Mouse (Mus musculus): ENCODE data around the gene Map4k3. TPM values are rescaled to one million over a fixed set of nuclear protein-coding genes. Genes with fewer than 3 reads are reported as not detected.
"Not testable (repeated sequence)": the region's sequence is repeated elsewhere in the genome, so short reads cannot be mapped to it uniquely, and the experiment has no call there.

Gene Map4k3
- 8.6 and 24.6 TPM in 2 replicates for total RNA-seq (2014; fragmentation: Nextera tagmentation)
- 4.0 and 6.1 TPM in 2 replicates for total RNA-seq (2017)

DNA sequence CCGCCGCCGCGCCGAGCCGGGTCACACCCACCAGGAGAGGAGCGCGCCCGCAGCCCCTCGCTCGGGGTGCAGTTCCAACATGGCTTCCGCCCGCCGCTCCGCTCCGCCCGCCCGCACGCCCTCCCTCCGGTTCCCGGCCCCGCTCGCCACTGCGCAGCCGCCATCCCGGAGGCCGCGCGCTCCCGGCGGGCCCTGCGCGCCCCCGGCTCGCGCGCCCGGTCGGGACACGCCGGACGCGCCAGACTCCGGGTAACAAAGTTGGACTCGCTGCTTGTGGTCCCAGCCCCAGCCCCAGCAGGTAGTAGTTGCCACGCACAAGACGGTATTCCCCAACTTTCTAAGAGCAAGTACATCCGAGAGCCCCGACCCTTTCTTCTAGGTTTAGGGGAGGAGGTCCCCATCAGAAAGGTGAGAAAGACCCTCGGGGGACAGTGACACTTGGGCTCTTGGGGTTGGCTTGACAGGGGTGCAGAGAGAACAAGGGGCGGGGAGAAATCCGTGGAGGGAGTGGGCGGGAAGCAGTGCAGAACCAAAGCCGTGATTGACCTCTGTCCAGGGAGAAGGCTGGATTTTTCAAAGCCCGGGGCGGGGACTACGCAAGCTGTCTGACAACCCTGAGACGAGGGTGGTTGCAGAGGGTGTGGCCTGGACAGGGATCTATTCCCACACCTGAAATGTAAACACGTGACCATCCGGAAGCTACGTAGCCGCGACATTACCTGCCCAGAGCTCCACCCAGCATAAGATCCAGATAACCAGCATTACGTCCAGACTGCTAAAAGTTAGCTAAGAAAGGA is at the start of gene Map4k3:
Gene Map4k3, minus strand, starts transcription at position 424 of the 797 bp plus-strand sequence.
- peak; percentile 72 for ATAC-seq (replicated peaks; ENCODE audit: poor library complexity, severe bottlenecking)

DNA sequence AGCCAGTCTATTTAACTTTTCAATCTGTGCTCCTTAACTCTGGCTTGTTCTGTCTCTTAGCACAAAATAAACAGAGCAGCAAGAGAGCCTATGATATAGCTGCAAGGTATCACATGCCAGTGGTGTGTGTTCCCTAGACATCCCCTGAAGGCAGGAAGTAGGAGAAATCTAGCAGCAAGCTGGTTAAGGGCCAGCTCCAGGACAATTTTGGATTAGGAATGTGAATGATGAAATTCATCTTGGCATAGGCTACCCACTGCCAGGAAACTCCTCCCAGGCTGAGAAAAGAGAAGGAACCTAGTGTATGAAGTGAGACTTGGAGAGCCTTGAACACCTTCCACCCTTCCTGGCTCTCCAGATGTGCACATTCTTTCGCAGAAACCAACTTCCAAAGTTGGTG is 49.3 kb upstream of the Map4k3 start:
- ATAC-seq (replicated peaks; ENCODE audit: poor library complexity, severe bottlenecking), result no peak

DNA sequence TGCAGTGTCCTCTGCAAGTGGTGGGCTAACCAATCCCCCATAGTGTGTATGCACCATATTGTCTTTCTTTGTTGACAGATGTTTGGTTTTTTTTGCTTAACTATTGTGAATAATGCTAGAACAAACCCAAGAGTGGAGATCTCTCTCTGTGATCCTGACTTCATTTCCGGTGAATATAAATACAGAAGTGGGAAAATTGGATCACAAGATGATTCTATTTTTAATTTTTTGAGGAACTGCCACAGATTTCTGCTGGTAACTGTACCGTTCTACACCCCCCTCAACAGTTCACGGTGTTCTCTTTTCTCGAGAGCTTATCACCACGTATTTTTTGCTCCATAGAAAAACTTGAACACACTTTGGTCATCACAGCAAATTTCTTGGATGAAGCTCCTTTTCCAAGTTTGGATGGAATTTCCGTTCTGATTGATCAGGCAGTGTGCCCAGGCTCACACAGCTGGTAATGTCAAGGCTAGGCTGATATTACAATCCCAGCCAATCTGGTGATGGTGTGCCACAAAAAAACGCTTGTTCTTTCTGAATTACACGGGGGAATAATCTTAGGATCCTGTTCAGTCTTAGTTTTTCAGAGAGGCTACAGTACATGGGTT is 47.0 kb upstream of the Map4k3 start:
- peak; percentile 58 for ATAC-seq (replicated peaks; ENCODE audit: poor library complexity, severe bottlenecking)

DNA sequence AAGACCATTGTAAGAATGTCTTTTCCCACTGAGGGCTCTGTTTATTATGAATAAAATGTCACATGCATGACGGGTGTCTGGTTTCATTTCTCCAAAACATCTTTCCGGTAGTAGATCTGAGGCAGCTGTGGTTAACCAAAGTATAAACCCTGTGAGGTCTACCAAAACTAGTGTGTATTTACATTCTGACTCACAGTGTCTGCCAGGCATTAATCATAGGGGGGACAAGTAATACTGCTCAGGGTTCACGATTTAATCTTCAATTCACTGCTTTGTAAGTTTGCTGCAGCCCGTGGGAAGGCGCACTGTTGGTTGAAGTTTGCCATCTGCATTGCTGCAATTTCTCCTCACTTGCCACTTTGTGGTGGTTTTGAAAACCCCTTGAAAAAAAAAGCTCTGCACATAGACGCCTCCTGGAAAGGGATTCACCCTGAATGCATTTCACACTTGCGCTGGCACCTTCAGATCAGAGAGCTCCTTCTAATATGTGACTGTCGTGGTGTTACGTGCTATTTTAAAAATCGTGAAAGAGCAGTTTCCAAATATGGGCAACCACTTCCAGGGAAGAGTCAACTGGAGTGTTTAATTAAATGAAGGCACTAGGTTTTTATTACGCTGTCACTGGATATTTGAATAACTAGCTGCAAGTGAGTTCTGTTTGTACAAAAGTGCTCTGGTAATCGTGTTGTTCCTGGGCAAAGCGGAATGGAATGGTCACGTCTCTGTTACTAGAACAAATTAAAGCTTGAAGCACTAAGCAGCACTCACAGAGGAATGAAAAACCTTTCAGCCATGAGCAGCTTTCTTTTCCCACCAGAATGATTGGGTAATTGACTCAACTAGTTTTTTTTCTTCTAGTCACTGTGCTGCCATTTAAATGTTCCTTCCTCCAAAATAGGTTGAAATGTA is 44.5 kb upstream of the Map4k3 start:
- ATAC-seq (replicated peaks; ENCODE audit: poor library complexity, severe bottlenecking), result peak; percentile 91

DNA sequence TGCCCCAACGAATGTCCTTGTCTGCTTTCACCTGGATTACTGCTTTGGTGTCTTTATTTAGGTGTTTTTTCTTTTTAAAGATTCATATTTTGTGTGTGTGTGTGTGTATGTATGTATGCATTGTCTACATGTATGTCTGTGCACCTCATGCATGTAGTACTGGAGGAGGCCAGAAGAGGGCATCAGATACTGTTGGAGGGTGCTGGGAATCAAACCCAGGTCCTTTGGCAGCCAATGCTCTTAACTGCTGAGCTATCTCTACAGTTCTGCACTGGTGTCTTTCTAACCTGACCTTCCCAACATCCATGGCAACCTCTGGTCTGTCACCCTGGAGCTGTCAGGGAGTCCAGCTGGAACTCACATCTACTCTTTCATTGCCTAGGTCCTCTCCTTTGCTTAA is 41.8 kb upstream of the Map4k3 start:
- no peak for ATAC-seq (replicated peaks; ENCODE audit: poor library complexity, severe bottlenecking)

DNA sequence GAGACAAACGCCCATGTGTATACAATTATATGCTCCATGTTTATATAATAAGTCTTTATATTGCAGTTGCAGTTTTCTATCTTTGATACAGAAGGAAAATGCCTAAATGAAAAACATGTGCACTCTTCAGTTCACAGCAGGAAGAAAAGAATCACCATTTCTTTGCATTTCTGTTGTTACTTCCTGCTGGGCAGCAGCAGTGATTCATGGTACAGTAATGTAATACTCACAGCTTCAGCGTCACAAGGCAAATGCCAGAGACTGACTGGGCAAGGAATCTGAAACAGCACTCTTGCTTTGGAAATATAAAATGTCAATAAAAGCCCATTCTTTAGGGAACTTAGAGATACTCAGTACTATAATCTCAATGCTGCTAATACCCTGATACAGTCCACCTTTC is 36.9 kb upstream of the Map4k3 start:
- ATAC-seq (replicated peaks; ENCODE audit: poor library complexity, severe bottlenecking), result no peak

DNA sequence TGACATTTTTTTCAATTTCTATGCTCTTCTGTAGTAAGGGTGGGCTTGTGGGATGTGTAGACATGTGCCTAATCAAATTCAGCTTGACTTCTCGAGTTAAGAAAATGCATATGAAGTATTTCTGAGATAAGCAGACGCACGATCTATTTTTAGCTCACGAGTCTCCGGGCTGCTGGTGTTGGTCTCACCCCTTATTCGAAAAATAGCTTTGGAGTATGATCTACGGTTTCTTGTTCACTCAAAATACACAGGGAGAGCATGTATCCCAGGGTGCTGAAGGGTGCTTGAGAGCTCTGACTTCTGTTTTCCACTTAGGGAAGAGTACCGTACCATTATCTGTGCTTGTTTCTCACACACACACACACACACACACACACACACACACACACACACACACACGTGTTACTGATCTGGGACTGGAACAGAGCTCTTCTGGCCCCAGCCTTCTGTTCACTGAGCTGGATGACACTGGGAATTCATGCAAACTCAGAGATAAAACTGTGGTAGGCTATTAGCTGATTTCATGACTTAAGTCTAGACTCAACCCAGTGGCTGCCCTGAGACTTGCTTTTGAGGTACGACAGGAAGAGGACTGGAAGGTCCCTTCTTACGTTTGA is 34.9 kb upstream of the Map4k3 start:
- no peak for ATAC-seq (replicated peaks; ENCODE audit: poor library complexity, severe bottlenecking)

DNA sequence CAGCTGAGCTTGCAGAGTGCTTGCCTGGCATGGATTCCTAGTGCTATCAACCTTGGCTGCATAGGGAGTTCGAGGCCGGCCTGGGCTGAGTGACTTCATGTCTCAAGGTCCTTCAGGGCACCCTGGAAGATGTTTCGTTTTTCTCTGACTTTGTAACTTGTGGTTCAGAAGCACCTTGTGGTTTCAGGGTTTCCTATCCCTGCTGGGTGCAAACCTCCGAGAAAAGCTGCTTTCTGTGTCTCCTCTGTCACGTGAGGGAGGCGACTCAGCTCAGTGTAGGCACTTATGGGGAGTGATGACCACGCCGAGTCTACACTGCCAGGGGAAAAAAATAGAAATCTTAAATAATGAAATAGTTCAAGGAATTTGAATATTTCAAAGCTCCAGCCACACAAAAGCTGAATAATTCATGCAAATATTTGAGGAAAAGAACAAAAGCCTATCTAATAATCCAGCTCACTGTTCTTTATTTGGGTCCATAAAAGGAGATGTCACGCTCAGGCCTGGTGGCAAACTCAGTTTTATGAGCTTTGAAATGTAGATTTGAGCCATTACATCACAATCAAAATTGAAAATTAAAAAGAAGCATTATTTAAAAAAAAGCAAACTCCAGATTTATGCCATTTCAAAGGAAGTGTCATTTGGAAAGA is 34.2 kb upstream of the Map4k3 start:
- peak; percentile 61 for ATAC-seq (replicated peaks; ENCODE audit: poor library complexity, severe bottlenecking)

DNA sequence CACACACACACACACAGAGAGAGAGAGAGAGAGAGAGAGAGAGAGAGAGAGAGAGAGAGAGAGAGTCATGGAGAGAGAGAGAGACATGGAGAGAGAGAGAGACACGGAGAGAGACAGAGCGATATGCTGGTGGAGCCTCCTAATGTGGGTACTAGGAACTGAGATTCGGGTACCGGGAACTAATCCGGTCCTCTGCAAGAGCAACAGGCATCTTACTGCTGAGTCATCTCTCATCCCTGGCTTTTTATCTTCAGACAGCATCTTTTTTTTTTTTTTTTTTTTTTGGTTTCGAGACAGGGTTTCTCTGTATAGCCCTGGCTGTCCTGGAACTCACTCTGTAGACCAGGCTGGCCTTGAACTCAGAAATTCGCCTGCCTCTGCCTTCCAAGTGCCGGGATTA is 32.9 kb upstream of the Map4k3 start:
- not testable (repeated sequence) for ATAC-seq (replicated peaks; ENCODE audit: poor library complexity, severe bottlenecking)

DNA sequence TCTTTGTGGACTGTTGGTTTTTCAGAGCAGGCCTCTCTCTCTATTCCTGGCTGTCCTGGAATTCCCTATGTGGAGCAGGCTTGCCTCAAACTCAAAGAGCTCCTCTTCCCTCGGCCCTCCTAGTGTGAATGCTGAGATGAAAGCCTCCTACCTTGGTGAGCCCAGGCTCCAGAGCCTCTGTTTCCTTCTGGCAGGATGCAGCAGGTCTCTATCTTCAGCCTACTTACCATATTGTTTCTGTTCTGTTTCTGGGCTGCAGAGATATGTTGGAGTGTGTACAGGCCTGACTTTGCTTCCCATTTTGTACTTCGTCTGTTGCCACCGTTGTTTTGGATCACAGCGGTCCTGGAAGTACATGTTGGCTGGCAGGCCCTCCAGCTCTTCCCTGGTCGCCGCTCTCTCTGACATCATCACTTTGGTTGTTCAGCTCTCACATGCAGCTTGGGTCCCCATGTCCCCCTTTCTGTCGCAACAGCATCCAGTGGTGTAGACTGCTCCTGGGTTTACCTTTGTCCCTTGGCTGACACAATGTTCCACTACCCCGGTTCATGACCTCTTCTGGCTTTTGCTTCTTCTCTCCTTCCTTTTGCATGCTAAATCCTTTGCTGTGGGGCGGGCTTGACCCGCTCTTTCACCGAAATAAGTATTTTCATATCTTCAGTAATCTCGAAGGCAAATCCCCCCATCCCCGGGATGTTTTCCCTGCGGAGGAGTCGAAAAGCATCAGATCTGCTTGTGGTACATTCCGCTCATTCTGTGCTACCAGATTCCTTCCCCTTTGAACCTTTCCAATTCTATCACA is 32.3 kb upstream of the Map4k3 start:
- no peak for ATAC-seq (replicated peaks; ENCODE audit: poor library complexity, severe bottlenecking)

DNA sequence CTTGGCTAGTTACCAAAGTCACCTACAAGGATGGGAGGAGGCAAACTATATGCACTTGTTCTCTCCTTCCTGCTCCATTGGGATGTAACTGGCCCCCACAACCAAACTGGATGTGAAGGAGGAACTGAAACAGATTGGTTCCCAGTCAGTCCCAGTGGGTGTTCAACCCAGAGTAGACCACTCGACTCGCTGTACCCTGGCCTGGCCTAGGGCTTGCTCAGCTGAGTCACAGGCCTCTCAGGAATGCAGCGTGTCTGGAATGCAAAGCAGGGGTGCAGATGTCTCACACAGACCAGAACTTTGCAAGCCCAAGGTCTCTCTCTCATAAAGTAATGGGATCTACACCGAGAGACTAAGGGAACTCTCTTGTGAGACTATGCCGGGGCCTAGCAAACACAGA is 27.8 kb upstream of the Map4k3 start:
- peak; percentile 61 for ATAC-seq (replicated peaks; ENCODE audit: poor library complexity, severe bottlenecking)

DNA sequence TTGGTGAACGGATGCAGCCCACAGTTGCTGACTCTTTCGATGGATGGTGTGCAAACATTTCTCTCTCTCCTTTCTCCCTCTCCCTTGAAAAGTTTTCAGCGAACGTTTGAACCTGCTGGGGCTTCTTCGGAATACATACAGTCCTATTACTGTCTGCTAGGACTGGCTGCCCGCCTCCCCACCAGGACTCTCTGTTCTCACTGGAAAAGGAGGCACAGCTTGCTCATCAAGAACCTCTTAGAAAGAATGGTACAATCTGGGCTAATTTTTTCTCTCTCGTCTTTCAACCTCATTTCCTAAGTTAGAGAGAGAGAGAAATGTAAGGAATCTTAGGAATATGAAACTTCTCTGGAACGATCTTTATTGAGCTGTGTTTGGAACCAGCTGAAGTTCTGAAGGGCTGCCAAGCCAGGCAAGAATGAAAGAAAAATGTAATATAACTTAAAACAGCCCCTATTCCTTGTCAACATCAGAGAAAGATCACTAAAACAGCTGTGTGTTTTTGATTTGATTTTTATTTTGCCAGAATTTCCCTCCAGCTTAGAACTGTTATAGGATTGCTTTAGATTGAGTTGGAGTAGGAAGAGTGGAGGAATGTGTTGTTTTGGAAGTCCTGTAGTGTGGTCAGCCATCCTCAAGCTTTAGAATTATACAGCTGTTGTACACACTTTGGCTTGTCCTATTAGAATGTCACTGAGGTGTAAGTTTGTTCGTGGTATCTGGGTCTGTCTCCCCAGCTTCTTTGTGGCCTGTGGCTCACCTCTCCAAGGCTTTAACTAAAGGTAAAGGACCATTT is 27.0 kb upstream of the Map4k3 start:
- ATAC-seq (replicated peaks; ENCODE audit: poor library complexity, severe bottlenecking), result no peak

DNA sequence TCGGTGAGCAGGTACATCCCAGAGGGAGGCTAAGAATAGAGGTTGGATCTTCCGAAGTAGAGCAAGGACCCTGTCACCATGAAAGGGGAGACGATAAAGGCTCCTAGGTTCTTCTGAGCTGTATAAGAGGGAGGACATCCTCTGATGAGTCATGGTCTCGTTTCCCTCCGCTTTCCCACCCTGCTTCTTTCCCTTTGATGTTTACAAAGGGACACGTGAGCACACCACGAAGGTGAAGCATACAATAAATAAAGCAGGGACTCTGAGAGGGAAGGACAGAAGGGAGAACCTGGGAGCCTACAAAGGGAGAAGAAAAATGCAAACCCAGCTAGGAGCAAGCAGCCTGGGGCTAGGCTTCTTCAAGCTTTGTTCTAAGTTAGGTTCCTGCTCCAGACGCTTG is 26.3 kb upstream of the Map4k3 start:
- ATAC-seq (replicated peaks; ENCODE audit: poor library complexity, severe bottlenecking), result no peak

DNA sequence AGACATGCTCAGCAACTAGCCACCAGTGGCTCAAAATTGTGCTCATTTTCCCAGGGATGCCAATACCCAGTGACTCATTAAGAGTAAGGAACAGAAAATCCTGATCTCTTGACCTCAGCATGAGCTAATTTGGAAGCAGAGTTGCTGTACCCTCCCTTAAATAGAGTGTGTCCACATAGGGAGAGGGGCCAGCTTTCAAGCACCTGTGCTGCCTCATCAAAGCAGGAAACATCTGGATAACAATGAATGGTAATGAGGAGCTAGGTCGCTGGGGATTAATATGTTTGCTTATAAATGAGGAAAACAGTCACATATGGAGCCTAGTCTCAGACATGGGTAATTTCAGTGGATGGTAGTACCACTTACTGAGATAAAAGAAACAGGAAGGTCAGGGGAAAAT is 24.2 kb upstream of the Map4k3 start:
- no peak for ATAC-seq (replicated peaks; ENCODE audit: poor library complexity, severe bottlenecking)

DNA sequence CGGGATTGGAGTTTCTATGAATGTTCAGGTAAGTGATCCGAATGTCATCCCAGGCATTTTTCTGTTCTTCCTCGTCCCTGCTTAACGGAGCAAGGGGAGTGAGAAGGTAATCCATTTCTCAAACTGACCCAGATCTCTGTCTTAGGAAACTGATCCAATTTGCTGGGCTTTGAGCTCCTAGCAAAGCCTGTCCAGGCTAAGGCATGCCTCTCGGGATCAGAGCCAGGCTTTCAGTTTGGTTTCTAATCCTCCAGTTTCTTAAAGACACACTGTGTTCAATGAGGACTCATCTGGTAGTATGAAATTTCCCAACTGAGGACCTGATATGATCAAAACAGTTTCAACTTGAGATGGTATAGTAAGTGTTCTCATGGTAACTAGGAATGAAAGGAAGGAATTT is 11.1 kb upstream of the Map4k3 start:
- ATAC-seq (replicated peaks; ENCODE audit: poor library complexity, severe bottlenecking), result no peak

DNA sequence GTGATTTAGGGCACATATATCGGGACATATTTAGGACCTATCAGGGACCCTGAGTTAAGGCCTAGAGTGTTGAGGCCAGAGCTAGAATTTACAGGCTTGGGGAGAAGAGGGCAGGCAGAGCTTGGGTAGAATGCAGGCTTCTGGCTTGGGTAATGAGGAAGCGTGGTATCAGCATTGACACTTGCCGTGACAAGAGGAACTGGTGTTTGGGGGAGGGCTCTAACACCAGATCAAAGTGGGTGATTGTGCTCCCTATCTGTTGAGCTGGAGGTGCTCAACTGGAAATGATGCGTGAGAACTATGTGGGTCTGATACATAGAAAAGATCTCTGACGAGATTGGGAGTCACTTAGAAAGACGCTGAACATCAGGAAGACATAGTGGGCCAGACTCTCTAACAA is 6.4 kb upstream of the Map4k3 start:
- peak; percentile 71 for ATAC-seq (replicated peaks; ENCODE audit: poor library complexity, severe bottlenecking)

DNA sequence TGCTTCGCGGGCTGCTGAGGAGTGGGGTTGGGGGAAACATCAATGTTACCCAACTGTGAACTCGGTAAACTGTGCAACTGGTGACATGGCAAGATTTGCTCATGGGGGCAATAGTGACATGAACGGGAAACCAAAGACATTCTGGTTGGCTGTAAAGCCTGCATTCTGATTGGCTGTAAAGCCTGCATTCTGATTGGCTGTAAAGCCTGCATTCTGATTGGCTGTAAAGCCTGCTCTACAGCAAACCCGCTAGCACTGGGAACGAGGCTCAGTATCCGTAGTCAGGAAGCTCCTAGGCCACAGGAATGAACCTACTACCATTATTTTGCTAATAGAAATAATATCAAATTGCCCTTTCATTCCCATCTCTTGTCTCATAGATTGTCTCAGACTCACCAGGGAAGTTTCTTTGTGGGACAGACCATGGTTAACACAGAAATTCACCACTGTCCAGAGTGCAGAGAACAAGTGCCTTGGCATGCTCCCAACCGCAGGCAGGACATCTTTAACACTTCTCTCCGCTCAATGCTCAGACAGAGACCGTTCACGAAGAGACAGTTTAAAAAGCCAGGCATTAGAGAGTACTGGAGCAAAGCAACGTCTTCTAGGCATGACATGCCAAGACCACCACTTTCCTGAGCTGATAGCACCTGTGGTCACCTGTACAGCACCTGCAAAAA is 5.0 kb upstream of the Map4k3 start:
- ATAC-seq (replicated peaks; ENCODE audit: poor library complexity, severe bottlenecking), result peak; percentile 18; the same call in 1 of the 2 replicates

DNA sequence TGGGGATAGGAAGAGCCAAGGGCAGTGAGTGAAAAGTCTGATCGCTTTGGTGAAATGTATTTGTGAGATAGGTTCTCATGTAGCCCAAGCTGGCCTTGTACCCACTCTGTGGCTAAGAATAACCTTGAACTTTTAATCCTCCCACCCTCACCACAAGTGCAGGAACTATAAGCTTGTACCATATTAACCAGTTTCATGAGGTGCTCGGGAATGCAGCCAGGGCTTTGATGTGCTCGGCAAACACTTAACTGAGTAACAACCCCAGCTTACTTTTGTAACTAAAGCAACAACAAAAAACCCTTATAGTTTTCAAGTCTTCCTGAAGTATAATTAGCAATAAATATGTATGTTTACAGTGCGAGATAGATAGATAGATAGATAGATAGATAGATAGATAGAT is 4.0 kb upstream of the Map4k3 start:
- no peak for ATAC-seq (replicated peaks; ENCODE audit: poor library complexity, severe bottlenecking)

All from granulocyte monocyte progenitor cell, adult 5-6 weeks (primary cell).